Mouse (Mus musculus) ES-E14 (cell line): ENCODE measurements around the gene Adprhl2. TPM values are rescaled to one million over a fixed set of nuclear protein-coding genes. Genes with fewer than 3 reads are reported as not detected.
A peak's percentile ranks its signal among the peaks of the same experiment; 100 is the strongest.

Experiments used
- DNase-seq: peaks from one replicate; pipeline ENCODE4 v3.0.0-alpha.2; 2013; ENCODE audit warnings: low read depth, low spot score
- H3K27ac ChIP-seq: 2 replicates; pipeline ENCODE4 v1.5.1; 2012; ENCODE audit warnings: low read depth, mild to moderate bottlenecking, low read length, moderate library complexity, mixed read lengths; ENCODE audit not compliant: poor library complexity, insufficient read depth, severe bottlenecking
- H3K36me3 ChIP-seq: 2 replicates; pipeline ENCODE4 v1.6.1; 2012; ENCODE audit warnings: mild to moderate bottlenecking, low read length, moderate library complexity, mixed read lengths; ENCODE audit not compliant: control insufficient read depth, poor library complexity, insufficient read depth, severe bottlenecking
- H3K4me1 ChIP-seq, 2 experiments: fragments of 150-350 bp in 1 of 2; sonication (generic) in 1 of 2; 2 replicates each; pipeline ENCODE4 v1.6.1; 2012; ENCODE audit warnings: low read length in 2 of 2, mild to moderate bottlenecking in 1 of 2, mixed read lengths in 1 of 2; ENCODE audit not compliant: control insufficient read depth in 2 of 2, insufficient read depth in 2 of 2, poor library complexity in 1 of 2
- H3K4me3 ChIP-seq, 2 experiments: fragments of 150-350 bp in 1 of 2; sonication (generic) in 1 of 2; 2 replicates each; pipeline ENCODE4 v1.5.1; 2012; ENCODE audit warnings: low read length in 2 of 2, low read depth in 1 of 2, mild to moderate bottlenecking in 1 of 2, mixed read lengths in 1 of 2; ENCODE audit not compliant: insufficient read depth in 1 of 2, poor library complexity in 1 of 2, severe bottlenecking in 1 of 2
- H3K9ac ChIP-seq: 2 replicates; pipeline ENCODE4 v1.6.1; 2012; ENCODE audit warnings: low read depth, mild to moderate bottlenecking, low read length, mixed read lengths; ENCODE audit not compliant: poor library complexity, insufficient read depth, severe bottlenecking
- H3K9me3 ChIP-seq: fragments of 150-350 bp; sonication (generic); 2 replicates; pipeline ENCODE4 v1.6.1; 2012; ENCODE audit warnings: low read depth, mild to moderate bottlenecking, low read length; ENCODE audit not compliant: control insufficient read depth, insufficient read depth
- CHD2 ChIP-seq: IDR thresholded peaks from 2 replicates; pipeline ENCODE4 v1.6.1; 2014; ENCODE audit warnings: mild to moderate bottlenecking, low read depth, low read length, inconsistent platforms
- HCFC1 ChIP-seq: IDR thresholded peaks from 2 replicates; pipeline ENCODE4 v1.6.1; 2012; ENCODE audit warnings: low read length, inconsistent platforms, borderline replicate concordance; ENCODE audit not compliant: insufficient read depth
- MAFK ChIP-seq: IDR thresholded peaks from 2 replicates; pipeline ENCODE4 v1.6.1; 2014; ENCODE audit warnings: mild to moderate bottlenecking, low read depth, low read length, inconsistent platforms; ENCODE audit not compliant: insufficient read depth
- ZC3H11A ChIP-seq: IDR thresholded peaks from 2 replicates; pipeline ENCODE4 v1.6.1; 2012; ENCODE audit warnings: low read depth, mild to moderate bottlenecking, inconsistent platforms, low read length, borderline replicate concordance
- ZNF384 ChIP-seq: IDR thresholded peaks from 2 replicates; pipeline ENCODE4 v1.6.1; 2012; ENCODE audit warnings: low read depth, low read length, inconsistent platforms
- in situ Hi-C, 2 experiments: fragments of 600-800 bp; cut with MboI; formaldehyde crosslinking; loops; one replicate each; pipeline ENCODE4 v1.15.1; 2025; ENCODE audit warnings: low sequenced_read_pairs in 2 of 2, inconsistent platforms in 1 of 2; ENCODE audit not compliant: unreplicated experiment in 2 of 2
- total RNA-seq: library from RNA; depleted of rRNA; stranded (reverse); fragments of 300-350 nt; gene quantifications from 2 replicates; pipeline ENCODE4 v1.2.3, GENCODE M21; 2012; rRNA removed

Gene Adprhl2
- 50.5 and 56.9 TPM in 2 replicates for total RNA-seq

DNA sequence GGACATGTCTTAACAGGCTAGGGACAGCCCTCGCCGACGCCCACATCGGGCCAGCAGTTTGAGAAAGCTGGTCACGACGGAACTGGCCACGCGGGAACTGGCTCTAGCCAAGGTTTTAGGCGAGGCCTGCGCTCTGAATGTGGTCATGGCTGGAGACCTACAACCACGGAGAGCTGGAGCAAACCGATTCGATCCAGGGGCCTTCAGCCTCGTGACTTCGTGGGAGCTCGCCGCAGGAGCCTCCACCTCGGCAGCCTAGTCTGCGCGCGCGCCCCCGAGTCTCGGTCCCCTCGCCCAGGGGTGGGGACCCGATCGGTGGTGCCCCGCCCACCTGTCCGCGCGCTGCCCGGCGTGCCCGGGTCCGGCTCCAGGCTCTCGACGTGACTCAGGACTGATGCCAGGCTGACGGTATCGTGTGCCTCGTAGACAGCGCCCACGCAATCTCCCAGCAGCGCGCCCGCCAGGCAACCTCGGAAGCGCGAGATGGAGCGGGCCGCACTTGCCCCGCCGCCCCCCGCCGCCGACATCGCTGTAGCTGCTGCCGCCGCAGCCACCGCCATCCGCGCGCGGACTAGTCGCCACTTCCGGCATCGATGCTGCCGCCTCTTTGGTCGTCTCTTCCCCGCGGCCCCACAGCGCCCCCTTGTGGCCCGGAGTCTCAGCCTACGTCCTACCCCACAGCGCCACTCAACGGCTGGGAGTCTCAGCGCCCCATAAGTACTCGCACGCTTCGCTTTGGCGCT, at the start of gene Adprhl2:
Gene Adprhl2 (minus strand): TSS at position 593 of the 743 bp plus-strand sequence.
- peak within 1 kb of the TSS; percentile 91 for H3K9ac ChIP-seq
- DNase-seq = peak; percentile 97
- in situ Hi-C loops = no loop called here
- H3K4me1 ChIP-seq = peaks cover 0 to 11% of the 10 kb centered on the region in 2 experiments; a peak in 2 of 4 replicates
- H3K4me3 ChIP-seq = peak within 1 kb of the TSS; percentile 80 to 97
- no peaks in the 10 kb centered on the region for H3K9me3 ChIP-seq
- H3K36me3 ChIP-seq = peaks cover 27% of the 10 kb centered on the region
- TF ChIP-seq ZC3H11A (peak; percentile 34; the same call in 1 of the 2 replicates), HCFC1 (peak; percentile 86), ZNF384 (peak; percentile 78), MAFK (no peak)
- H3K27ac ChIP-seq = peak within 1 kb of the TSS; percentile 87

- H3K4me1 ChIP-seq = no peaks in the 10 kb centered on the region
- H3K9me3 ChIP-seq = 0 out of 2 replicates have a peak, but pooled peaks cover 2% of the 10 kb centered on the region
- H3K9ac ChIP-seq = no peak overlapping the region
- TF ChIP-seq MAFK (no peak), ZNF384 (no peak), ZC3H11A (no peak), HCFC1 (no peak), CHD2 (no peak)
- no peak overlapping the region for H3K27ac ChIP-seq
- in situ Hi-C loops = no loop called here
- DNase-seq = no peak
- H3K36me3 ChIP-seq = peaks cover 12% of the 10 kb centered on the region
- no peak overlapping the region for H3K4me3 ChIP-seq
Observed at GRCm38 (mm10) chr4:126360069-126360468, 38.6 kb upstream of the Adprhl2 start.

DNA sequence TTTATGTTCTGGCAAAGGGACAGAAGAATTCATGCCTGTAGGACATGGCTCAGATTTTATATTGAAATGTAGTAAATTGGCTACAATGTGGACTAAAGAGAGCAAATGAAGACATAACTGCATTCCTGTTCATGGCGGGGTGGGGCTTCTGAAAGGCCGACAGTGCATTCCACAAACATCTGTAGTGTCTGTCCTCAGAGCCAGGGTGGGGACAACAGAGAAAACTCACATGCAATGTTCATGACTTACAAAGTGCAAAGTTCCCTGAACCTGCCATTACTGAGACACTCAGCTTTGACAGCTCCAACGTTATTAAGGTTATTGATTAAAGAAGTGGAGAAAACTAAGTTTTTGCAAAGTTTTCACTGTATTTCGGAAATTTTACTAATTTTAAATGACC, 21.9 kb upstream of the Adprhl2 start:
- Histone ChIP-seq H3K36me3 (peaks cover 3% of the 10 kb centered on the region; the same call in 1 of the 2 replicates), H3K9me3 (no peaks in the 10 kb centered on the region), H3K9ac (no peak overlapping the region), H3K4me3 (no peak overlapping the region), H3K27ac (no peak overlapping the region), H3K4me1 (peaks cover 0 to 4% of the 10 kb centered on the region in 2 experiments; a peak in 3 of 4 replicates)
- in situ Hi-C loops = loop anchor here in 1 of 2 experiments (25.0 kb wide), 1 partner anchor 194 kb away; the partner anchor contains the start of gene Ago4
- no peak for DNase-seq
- TF ChIP-seq CHD2 (no peak), HCFC1 (no peak), MAFK (no peak), ZC3H11A (no peak), ZNF384 (no peak)

DNA sequence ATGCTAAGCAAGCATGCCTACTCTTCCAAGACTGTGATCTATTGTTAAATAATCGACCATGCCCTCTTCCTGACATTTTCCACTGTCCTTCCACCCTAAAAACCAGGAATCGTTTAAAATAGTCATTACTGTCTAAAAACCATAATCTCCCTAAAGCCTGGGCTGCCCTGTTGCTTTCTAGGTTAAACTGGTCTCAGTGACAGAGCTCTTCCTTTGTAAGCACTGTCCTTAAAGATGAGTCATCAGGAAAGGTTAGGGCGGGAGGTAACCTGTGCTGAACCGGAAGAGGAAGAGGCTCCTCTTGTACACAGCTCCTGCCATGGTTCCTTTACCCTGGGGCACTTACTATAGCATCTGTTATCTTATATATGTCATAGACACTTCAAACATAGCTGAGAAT, 18.0 kb upstream of the Adprhl2 start:
- H3K9ac ChIP-seq = no peak overlapping the region
- H3K4me3 ChIP-seq = no peak overlapping the region
- peak overlapping the region; percentile 44; the same call in 1 of the 2 replicates for H3K27ac ChIP-seq
- TF ChIP-seq HCFC1 (no peak), MAFK (peak; percentile 72)
- peaks cover 2 to 4% of the 10 kb centered on the region in 2 experiments for H3K4me1 ChIP-seq
- H3K36me3 ChIP-seq = no peaks in the 10 kb centered on the region
- H3K9me3 ChIP-seq = no peaks in the 10 kb centered on the region
- in situ Hi-C loops = loop anchor here in 1 of 2 experiments (25.0 kb wide), 1 partner anchor 198 kb away; the partner anchor contains the start of gene Ago4
- no peak for DNase-seq
